Mouse (Mus musculus) kidney, adult 2 months (tissue): ENCODE measurements at regions not wholly inside any gene's neighbourhood (a gene's known extent, or its start where the extent isn't known, plus 50 kb on each side); places are given as distances from the start of the nearest gene placed in this dataset.

ENCODE experiments used
- DNase-seq: peaks from one replicate; pipeline ENCODE4 v3.0.0; 2021
- H3K27ac ChIP-seq: fragments of 200-500 bp; 2 replicates; pipeline ENCODE4 v1.5.1; 2012; ENCODE audit warnings: low read depth, low read length, control low read depth, inconsistent platforms; ENCODE audit not compliant: insufficient read depth
- H3K27me3 ChIP-seq: fragments of 200-500 bp; replicated peaks from 2 replicates; pipeline ENCODE4 v1.6.1; 2012; ENCODE audit warnings: mild to moderate bottlenecking, moderate library complexity, low read length, inconsistent platforms; ENCODE audit not compliant: control insufficient read depth, insufficient read depth
- H3K36me3 ChIP-seq: fragments of 200-500 bp; 2 replicates; pipeline ENCODE4 v1.6.1; 2012; ENCODE audit warnings: mild to moderate bottlenecking, moderate library complexity, low read length, inconsistent platforms; ENCODE audit not compliant: control insufficient read depth, insufficient read depth
- H3K4me1 ChIP-seq: fragments of 200-500 bp; 2 replicates; pipeline ENCODE4 v1.6.1; 2011; ENCODE audit warnings: low read length; ENCODE audit not compliant: control insufficient read depth, insufficient read depth
- H3K4me3 ChIP-seq: fragments of 200-500 bp; 2 replicates; pipeline ENCODE4 v1.5.1; 2011; ENCODE audit warnings: mild to moderate bottlenecking, low read depth, low read length, control low read depth; ENCODE audit not compliant: insufficient read depth
- CTCF ChIP-seq: fragments of 200-500 bp; conservative IDR thresholded peaks from 2 replicates; pipeline ENCODE4 v1.5.1; 2011; ENCODE audit warnings: low read depth, mild to moderate bottlenecking, control low read depth, low read length, moderate library complexity, mixed read lengths; ENCODE audit not compliant: insufficient read depth, insufficient read length
- POLR2A ChIP-seq: fragments of 200-500 bp; IDR thresholded peaks from one replicate; pipeline ENCODE4 v1.6.1; 2011; ENCODE audit warnings: low read depth, low read length, control low read depth
- WGBS: fragments of 180-500 bp; shearing (Covaris S2); methylation state at CpG from one replicate; pipeline ENCODE4 v1.1.7; 2018; 5-methylcytosine and 5-hydroxymethylcytosine counted together

DNA sequence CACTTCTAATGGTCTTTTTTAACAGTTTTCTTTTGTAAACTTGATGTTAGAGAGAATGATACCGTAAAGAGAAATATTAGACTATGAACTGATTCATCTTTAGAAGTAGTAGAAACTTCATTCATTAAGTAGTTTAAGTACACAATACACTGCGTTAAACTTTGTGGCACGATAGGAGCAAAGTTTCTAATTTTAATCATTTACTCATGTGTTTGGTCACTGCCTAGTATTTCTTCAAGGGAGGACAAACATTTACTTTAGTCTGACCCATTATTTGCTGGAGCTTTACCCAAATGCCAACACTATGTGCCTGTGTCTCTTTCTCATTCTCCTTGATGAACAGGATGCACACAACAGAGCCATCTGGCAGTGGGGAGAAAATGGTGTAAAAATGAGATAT is 200.6 kb downstream of the Chm start:
- no peaks in the 10 kb centered on the region for H3K36me3 ChIP-seq
- no peaks in the 10 kb centered on the region for H3K27me3 ChIP-seq
- no peak overlapping the region for H3K27ac ChIP-seq
- no peaks in the 10 kb centered on the region for H3K4me1 ChIP-seq
- DNase-seq, result no peak
- no peak overlapping the region for H3K4me3 ChIP-seq
- TF ChIP-seq POLR2A, result no peak
- 55% methylated on average over 3 of the region's 3 CpGs for WGBS

DNA sequence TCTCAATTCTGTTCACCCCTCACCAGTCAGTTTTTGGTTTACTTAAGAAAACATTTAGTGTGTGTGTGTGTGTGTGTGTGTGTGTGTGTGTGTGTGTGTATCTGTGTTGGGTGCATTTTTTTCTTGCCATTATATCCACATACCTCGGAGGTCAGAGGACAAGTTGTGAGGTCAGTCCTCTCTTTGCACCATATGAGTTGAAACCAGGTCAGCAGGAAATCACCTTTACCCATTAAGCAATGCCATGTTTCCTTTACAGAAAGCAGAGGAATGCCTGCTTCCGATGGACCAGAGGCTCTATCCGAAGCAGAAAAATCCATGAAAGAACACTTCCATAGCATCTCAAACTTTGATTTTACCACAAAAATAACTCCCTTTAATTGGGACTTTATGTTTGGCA is 201.2 kb downstream of the Chm start:
- 51% methylated on average over 3 of the region's 3 CpGs for WGBS
- Histone ChIP-seq H3K27ac (no peak overlapping the region), H3K27me3 (no peaks in the 10 kb centered on the region), H3K4me3 (no peak overlapping the region), H3K36me3 (no peaks in the 10 kb centered on the region), H3K4me1 (no peaks in the 10 kb centered on the region)
- TF ChIP-seq POLR2A, result no peak
- no peak for TF ChIP-seq CTCF
- DNase-seq, result no peak

DNA sequence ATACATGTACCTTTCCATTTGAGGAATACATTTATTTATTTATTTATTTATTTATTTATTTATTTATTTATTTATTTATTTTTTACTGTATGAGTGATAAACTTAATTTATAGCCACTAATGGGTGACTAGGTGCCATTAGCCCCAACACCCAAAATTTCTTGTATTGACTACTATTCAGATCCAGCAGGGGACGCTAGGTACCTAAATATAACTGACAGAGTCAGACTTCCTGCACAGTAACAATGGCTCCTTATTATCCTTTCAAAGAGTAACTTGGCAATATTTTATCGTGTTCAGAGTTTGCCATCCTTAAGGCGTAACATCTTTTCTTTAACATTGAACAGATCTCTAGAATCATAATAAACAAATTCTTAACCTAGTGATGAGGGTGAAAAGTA is 206.7 kb downstream of the Chm start:
- H3K36me3 ChIP-seq, result no peaks in the 10 kb centered on the region
- peak; percentile 5 for DNase-seq
- H3K27ac ChIP-seq, result no peak overlapping the region
- 40% methylated on average over 3 of the region's 3 CpGs for WGBS
- no peak overlapping the region for H3K4me3 ChIP-seq
- no peaks in the 10 kb centered on the region for H3K4me1 ChIP-seq
- TF ChIP-seq POLR2A (no peak), CTCF (no peak)
- H3K27me3 ChIP-seq, result no peaks in the 10 kb centered on the region

DNA sequence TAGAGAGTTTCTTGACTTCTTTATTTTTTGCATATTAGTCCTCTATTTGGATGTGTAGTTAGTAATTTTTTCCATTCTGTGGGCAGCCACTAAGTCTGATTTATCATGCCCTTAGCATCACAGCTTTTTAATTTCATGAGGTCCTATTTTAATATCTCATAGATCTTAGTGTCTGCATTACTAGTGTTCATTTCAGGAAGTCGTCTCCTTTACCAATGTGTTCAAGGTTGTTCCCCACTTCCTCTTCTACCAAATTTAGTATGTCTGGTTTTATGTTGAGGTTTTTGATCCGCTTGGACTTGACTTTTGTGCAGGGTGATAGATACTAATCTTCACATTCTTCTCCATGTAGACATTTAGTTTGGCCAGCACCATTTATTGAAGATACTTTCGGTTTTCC is 221.2 kb downstream of the Chm start:
- no peaks in the 10 kb centered on the region for H3K36me3 ChIP-seq
- no peaks in the 10 kb centered on the region for H3K4me1 ChIP-seq
- 78% methylated on average over 3 of the region's 3 CpGs for WGBS
- TF ChIP-seq POLR2A (no peak), CTCF (no peak)
- no peaks in the 10 kb centered on the region for H3K27me3 ChIP-seq
- no peak overlapping the region for H3K4me3 ChIP-seq
- DNase-seq, result no peak
- no peak overlapping the region for H3K27ac ChIP-seq

DNA sequence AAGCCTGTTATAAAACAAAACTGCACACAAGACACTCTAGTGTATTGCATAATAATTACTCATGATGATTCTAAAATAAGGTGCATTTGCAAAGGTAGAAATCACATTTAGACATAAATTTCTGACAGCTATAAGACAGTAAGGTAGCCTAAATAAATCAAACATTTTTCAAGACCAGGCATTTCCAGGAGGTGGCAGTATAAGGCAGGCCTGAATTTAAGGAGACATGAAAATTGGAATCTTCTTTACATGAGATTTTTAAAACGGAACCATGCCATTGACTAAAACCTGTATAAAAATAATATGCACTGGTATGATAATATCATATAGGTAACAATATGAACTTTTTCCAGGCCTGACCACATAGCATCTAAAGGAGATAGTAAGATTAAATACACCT is 235.5 kb downstream of the Chm start:
- 33% methylated on average over 1 of the region's 1 CpGs for whole genome bisulfite sequencing
- Histone ChIP-seq H3K4me3 (no peak overlapping the region), H3K27ac (no peak overlapping the region), H3K36me3 (no peaks in the 10 kb centered on the region), H3K27me3 (no peaks in the 10 kb centered on the region), H3K4me1 (no peaks in the 10 kb centered on the region)
- peak; percentile 0 for DNase-seq
- TF ChIP-seq POLR2A, result no peak
- 0 out of 2 replicates have a peak, but pooled peaks have one; percentile 1 for TF ChIP-seq CTCF

DNA sequence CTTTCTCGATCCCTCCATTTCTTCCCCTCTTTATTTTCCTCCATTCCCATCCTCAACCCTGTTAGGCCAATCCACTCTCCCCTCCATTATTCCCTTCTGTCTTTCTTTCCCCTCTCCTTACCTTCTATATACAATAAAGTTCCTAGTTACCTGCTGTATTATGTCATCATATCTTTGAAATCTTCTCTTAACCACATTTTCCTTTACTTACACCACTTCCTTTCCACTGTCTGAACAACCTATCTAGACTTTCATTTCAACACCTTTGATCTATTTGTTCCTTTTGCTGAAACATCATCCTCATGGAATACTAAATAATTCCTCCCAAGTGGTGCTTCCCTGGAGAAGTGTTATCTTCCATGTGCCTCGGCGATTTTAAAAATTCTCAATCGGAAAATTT is 237.8 kb downstream of the Chm start:
- 88% methylated on average over 4 of the region's 4 CpGs for WGBS
- Histone ChIP-seq H3K4me1 (no peaks in the 10 kb centered on the region), H3K36me3 (no peaks in the 10 kb centered on the region), H3K27me3 (no peaks in the 10 kb centered on the region), H3K4me3 (no peak overlapping the region), H3K27ac (no peak overlapping the region)
- TF ChIP-seq CTCF (no peak), POLR2A (no peak)
- DNase-seq, result no peak

DNA sequence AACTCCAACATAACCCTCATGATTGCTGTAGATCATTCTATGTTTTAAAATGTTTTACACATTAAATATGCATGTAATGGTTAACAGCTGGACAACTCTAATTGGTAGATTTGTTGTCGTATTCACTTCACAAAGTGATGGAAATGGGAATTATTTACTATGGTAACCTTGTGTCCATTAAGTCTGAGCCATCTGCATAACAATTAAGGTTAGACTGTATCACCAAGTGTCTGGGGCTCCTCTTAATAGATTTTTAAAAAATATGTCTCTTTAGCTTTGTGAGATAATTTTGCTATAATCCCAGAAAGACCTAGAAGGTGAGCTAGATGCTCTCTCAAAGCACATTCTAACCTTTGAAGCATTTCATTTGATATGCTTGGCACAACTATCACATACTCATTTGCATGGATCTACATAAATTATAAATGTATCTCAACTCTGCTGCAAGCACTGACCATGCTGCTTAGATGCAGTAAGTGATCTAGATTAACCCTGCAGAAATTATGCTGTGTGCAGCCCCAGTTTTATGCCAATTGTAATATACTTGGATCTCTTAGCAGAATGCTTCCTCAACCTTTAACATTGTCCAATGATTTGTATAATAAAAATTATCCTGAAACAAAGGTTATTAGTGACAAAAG is 227.2 kb upstream of the Pof1b start:
- no peaks in the 10 kb centered on the region for H3K36me3 ChIP-seq
- no peaks in the 10 kb centered on the region for H3K27me3 ChIP-seq
- DNase-seq, result no peak
- H3K27ac ChIP-seq, result no peak overlapping the region
- no peak overlapping the region for H3K4me3 ChIP-seq
- H3K4me1 ChIP-seq, result no peaks in the 10 kb centered on the region
- 74% methylated on average over 1 of the region's 1 CpGs for WGBS
- no peak for TF ChIP-seq CTCF
- TF ChIP-seq POLR2A, result no peak
